Mouse (Mus musculus) embryo, embryonic 10.5 days (tissue): ENCODE measurements around the gene Olfr512.

ENCODE experiments used
- DNase-seq: peaks from one replicate; pipeline ENCODE4 v3.0.0-alpha.2; 2015; ENCODE audit warnings: low spot score

The Olfr512 gene

GRCm38 (mm10) chr7:108713020-108713419, at the start of gene Olfr512:
Olfr512 (plus strand) TSS chr7:108713320.
- no peak for DNase-seq

- no peak for DNase-seq
These were observed 47.0 kb upstream of the Olfr512 start, which contains the start of gene Olfr510 for GRCm38 (mm10) chr7:108666118-108666517. Olfr510 (plus strand) TSS chr7:108666418.

- DNase-seq, result no peak
These were observed 42.1 kb upstream of the Olfr512 start for GRCm38 (mm10) chr7:108671058-108671457.

GRCm38 (mm10) chr7:108678886-108679285, 34.2 kb upstream of the Olfr512 start:
- DNase-seq, result no peak

- DNase-seq, result no peak
These were observed 37.6 kb downstream of the Olfr512 start, which contains the start of gene Olfr513 for GRCm38 (mm10) chr7:108750673-108751072. Olfr513 (plus strand) TSS chr7:108750973.

- DNase-seq, result peak; percentile 75
These were observed 47.3 kb downstream of the Olfr512 start for GRCm38 (mm10) chr7:108760411-108760810.
